Mouse (Mus musculus) adrenal gland, postnatal 4 days (tissue): Measurements from ENCODE around the gene Vmn1r212. TPM values are rescaled to one million over a fixed set of nuclear protein-coding genes. Genes with fewer than 3 reads are reported as not detected.
"Not testable (repeated sequence)": the region's sequence is repeated elsewhere in the genome, so short reads cannot be mapped to it uniquely, and the experiment has no call there.

Experiments
- DNase-seq, 2 experiments: peaks; one replicate each; pipeline ENCODE4 v3.0.0; 2021 to 2022; ENCODE audit warnings: low spot score in 2 of 2, mixed read lengths in 2 of 2
- long read RNA-seq, 2 experiments: library from polyadenylated mRNA; stranded (forward); transcript quantifications; one replicate each; pipeline ENCODE4 v2.0.0; 2021
- total RNA-seq, 2 experiments: library from RNA; stranded (reverse); gene quantifications; 2 replicates each; pipeline ENCODE4 v1.2.3; 2021

The Vmn1r212 gene
- total RNA-seq, result not detected
- long read RNA-seq, experiment 1, result 0 reads
- long read RNA-seq, experiment 2, result 0 reads

DNA sequence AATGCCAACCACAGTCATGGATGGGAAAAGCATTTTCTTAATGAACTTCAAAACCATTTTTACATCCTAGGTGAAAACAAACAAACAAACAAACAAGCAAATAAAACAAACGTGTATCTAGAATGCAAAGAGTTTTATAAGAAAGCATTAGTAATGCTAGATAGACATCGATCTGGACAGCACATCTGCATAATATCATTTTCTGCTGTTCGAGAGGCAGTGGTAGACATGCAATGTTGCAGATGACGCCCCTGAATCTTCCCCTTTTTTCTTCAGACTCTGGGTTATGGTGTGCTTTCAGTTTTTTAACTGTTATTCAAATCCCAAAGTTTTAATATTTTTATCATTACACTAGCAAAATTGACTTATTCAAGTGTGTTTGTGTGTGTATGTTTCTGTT is at the start of gene Vmn1r212:
Gene Vmn1r212, minus strand, starts transcription at position 101 of the 400 bp plus-strand sequence.
- DNase-seq, result no peak

DNA sequence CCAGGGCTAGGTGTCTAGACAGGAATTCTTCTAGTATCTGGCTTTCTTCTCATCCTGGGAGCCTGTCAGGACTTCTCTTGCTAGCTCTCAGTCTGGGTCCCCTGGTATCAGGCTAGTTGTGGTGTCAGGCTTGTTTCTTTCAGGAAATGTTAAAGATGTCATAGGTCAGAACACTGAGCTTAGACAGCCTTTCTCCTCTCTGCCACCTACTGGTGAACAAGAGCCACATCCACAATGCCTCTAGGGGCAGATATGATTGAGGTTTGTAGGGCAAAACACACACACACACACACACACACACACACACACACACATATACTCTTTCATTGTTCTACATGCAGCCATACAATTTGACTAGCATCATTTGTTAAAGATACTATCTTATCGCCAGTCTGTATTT is 4.7 kb downstream of the Vmn1r212 start:
- DNase-seq, result no peak

GRCm38 (mm10) chr13:22857461-22857860 is 26.5 kb downstream of the Vmn1r212 start, which contains the start of gene Vmn1r211:
Gene Vmn1r211 (minus strand): TSS chr13:22857561.
- no peak for DNase-seq

- no peak for DNase-seq
These were observed 29.2 kb downstream of the Vmn1r212 start for GRCm38 (mm10) chr13:22854760-22855159.

DNA sequence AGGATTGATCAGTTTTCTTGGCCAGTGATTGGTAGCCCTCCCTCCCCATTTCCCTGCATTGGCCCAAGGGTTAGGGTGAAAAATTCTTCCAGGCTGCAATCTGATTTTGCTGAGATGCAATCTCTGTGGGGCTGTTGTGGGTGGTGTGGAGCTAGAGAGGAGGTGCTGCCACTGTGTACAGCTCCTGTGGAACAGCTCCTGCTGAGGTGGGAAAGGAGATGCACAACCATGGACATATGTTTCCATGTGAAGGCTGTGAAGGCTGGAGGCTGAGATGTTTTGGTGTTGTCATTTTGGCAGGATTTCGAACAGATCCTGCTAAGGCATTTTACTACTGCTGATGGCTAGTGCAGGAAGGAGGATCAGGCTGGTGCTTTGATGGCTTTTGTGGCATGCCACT is 37.2 kb downstream of the Vmn1r212 start:
- DNase-seq, result no peak

DNA sequence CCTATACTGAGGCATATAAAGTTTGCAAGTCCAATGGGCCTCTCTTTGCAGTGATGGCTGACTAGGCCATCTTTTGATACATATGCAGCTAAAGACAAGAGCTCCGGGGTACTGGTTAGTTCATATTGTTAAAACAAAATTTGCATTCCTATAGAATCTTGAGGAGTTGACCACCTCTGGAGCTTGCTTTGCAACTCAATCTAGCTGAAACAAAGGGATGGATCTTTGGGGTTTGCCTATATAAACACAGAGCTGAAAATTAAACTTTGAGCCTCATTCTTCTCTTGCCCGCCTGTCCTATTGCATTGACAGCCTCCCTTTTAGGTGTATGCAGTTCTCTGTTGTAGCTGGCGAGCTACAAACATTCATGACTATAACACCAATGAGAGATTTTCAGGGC is 39.7 kb downstream of the Vmn1r212 start:
- not testable (repeated sequence) for DNase-seq

Other genes with a start within 250 kb of the Vmn1r212 start
- not detected for gene Vmn1r207-ps, start 154.6 kb downstream of the Vmn1r212 start, total RNA-seq
- gene Vmn1r208, start 106.8 kb downstream of the Vmn1r212 start, total RNA-seq, result not detected
- under 1 TPM in 1 of 2 experiments, not detected in 1; 0.06 TPM for gene Vmn1r209, start 74.5 kb downstream of the Vmn1r212 start, total RNA-seq
- not detected for gene Vmn1r210, start 52.9 kb downstream of the Vmn1r212 start, total RNA-seq
- not detected for gene Vmn1r211, start 26.6 kb downstream of the Vmn1r212 start, total RNA-seq
- not detected for gene Vmn1r213, start 123.5 kb upstream of the Vmn1r212 start, total RNA-seq
- gene Vmn1r214, start 146.2 kb upstream of the Vmn1r212 start, total RNA-seq, result not detected
- not detected for gene Vmn1r215, start 183.8 kb upstream of the Vmn1r212 start, total RNA-seq
- not detected for gene Vmn1r217, start 234.0 kb upstream of the Vmn1r212 start, total RNA-seq
- gene Vmn1r218, start 248.9 kb upstream of the Vmn1r212 start, total RNA-seq, result not detected